Mouse (Mus musculus) ES-Bruce4 (cell line): ENCODE data around the gene Eif3b. TPM values are rescaled to one million over a fixed set of nuclear protein-coding genes. Genes with fewer than 3 reads are reported as not detected.
"Not testable (repeated sequence)": the region's sequence is repeated elsewhere in the genome, so short reads cannot be mapped to it uniquely, and the experiment has no call there.

Experiments used
- H3K27ac ChIP-seq: 2 replicates; pipeline ENCODE4 v1.5.1; 2012; ENCODE audit warnings: low read length, inconsistent platforms; ENCODE audit not compliant: insufficient read depth
- H3K27me3 ChIP-seq: 2 replicates; pipeline ENCODE4 v1.6.1; 2012; ENCODE audit warnings: mild to moderate bottlenecking, low read length, inconsistent platforms; ENCODE audit not compliant: control insufficient read depth, poor library complexity, insufficient read depth, severe bottlenecking
- H3K36me3 ChIP-seq: 2 replicates; pipeline ENCODE4 v1.6.1; 2012; ENCODE audit warnings: inconsistent platforms, mild to moderate bottlenecking, low read length, moderate library complexity; ENCODE audit not compliant: control insufficient read depth, poor library complexity, insufficient read depth, severe bottlenecking
- H3K4me1 ChIP-seq: one replicate; pipeline ENCODE4 v1.8.1; 2011; ENCODE audit warnings: low read length; ENCODE audit not compliant: control insufficient read depth, insufficient read depth
- H3K4me3 ChIP-seq: 2 replicates; pipeline ENCODE4 v1.5.1; 2011; ENCODE audit warnings: low read depth, mild to moderate bottlenecking, low read length
- H3K9ac ChIP-seq: 2 replicates; pipeline ENCODE4 v1.6.1; 2012; ENCODE audit warnings: low read depth, mild to moderate bottlenecking, inconsistent platforms; ENCODE audit not compliant: poor library complexity, severe bottlenecking
- H3K9me3 ChIP-seq: replicated peaks from 2 replicates; pipeline ENCODE4 v1.6.1; 2012; ENCODE audit warnings: mild to moderate bottlenecking, low read length, inconsistent platforms; ENCODE audit not compliant: control insufficient read depth, poor library complexity, insufficient read depth, severe bottlenecking
- CTCF ChIP-seq: IDR thresholded peaks from one replicate; pipeline ENCODE4 v1.8.1; 2011; ENCODE audit warnings: low read depth, low read length
- EP300 ChIP-seq: IDR thresholded peaks from 2 replicates; pipeline ENCODE4 v1.6.1; 2011; ENCODE audit warnings: low read depth, low read length; ENCODE audit not compliant: insufficient read depth
- POLR2A ChIP-seq: IDR thresholded peaks from one replicate; pipeline ENCODE4 v1.8.1; 2011; ENCODE audit warnings: low read length; ENCODE audit not compliant: insufficient read depth
- polyA plus RNA-seq: library from polyadenylated mRNA; stranded (reverse); fragments of >200 nt; gene quantifications from 2 replicates; pipeline ENCODE4 v1.2.4, GENCODE M21; 2011; ENCODE audit warnings: low read depth; ENCODE audit not compliant: missing spikeins, insufficient read depth, insufficient read length

Gene Eif3b
- polyA plus RNA-seq, 1 experiment, result 283 TPM

DNA sequence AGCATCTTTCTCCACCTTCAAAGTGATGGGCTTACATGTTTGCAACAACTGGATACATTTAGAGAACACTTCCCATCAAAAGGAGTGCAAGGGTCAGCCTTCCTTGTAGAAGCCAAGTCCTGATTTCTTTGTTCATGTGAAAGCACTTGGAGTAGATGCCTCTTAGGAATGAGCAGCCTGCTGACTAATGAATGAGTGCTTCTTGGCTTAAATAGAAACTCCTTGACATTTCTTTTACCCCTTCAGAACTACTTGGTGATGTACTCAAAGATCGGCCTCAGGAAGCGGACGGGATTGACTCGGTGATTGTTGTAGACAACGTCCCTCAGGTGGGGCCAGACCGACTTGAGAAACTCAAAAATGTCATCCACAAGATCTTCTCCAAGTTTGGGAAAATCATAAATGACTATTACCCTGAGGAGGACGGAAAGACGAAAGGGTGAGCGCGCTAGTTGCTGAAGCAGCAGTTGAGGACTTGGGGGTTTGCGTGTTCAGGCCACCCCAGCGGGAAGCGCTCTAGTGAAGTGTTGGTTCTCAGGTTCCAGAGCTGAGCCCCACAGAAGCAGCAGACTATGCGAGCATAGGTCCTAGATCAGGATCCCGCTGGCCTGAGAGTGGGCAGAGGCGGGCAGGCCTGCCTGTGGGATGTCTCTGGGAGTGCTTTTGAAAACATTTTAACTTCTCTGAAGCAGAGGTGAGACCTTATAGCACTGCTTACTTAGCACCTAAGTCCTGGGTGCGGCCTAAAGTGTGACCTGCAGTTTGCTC lies 6.1 kb downstream of the Eif3b start:
- H3K36me3 ChIP-seq, result peaks cover 39% of the 10 kb centered on the region
- no peak for TF ChIP-seq EP300
- no peak for TF ChIP-seq CTCF
- no peak for TF ChIP-seq POLR2A

DNA sequence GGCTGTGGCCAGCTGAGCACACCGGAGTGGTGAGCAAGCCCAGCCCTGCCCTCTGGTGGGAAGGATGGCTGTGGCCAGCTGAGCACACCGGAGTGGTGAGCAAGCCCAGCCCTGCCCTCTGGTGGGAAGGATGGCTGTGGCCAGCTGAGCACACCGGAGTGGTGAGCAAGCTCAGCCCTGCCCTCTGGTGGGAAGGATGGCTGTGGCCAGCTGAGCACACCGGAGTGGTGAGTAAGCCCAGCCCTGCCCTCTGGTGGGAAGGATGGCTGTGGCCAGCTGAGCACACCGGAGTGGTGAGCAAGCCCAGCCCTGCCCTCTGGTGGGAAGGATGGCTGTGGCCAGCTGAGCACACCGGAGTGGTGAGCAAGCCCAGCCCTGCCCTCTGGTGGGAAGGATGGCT lies 20.0 kb downstream of the Eif3b start:
- not testable (repeated sequence) for H3K9me3 ChIP-seq, H3K27ac ChIP-seq, H3K4me3 ChIP-seq, H3K27me3 ChIP-seq, H3K9ac ChIP-seq, H3K4me1 ChIP-seq
- TF ChIP-seq CTCF, result peak; percentile 32
- peaks cover 54% of the 10 kb centered on the region for H3K36me3 ChIP-seq

More for the DNA sequence above, 6.1 kb downstream of the Eif3b start:
- Histone ChIP-seq H3K9me3 (no peaks in the 10 kb centered on the region), H3K27me3 (no peaks in the 10 kb centered on the region), H3K4me1 (no peaks in the 10 kb centered on the region), H3K4me3 (no peak overlapping the region), H3K9ac (no peak overlapping the region), H3K27ac (no peak overlapping the region)

GRCm38 (mm10) chr5:140441406-140441805 lies 22.3 kb downstream of the Eif3b start:
- peaks cover 43% of the 10 kb centered on the region for H3K36me3 ChIP-seq
- TF ChIP-seq EP300, result no peak
- no peak for TF ChIP-seq POLR2A
- TF ChIP-seq CTCF, result no peak
- no peaks in the 10 kb centered on the region for H3K27me3 ChIP-seq
- no peak overlapping the region for H3K4me3 ChIP-seq
- peaks cover 6% of the 10 kb centered on the region for H3K4me1 ChIP-seq
- no peak overlapping the region for H3K27ac ChIP-seq
- H3K9ac ChIP-seq, result no peak overlapping the region
- H3K9me3 ChIP-seq, result no peaks in the 10 kb centered on the region

- Histone ChIP-seq H3K27ac (peak overlapping the region; percentile 65), H3K9me3 (no peaks in the 10 kb centered on the region), H3K27me3 (no peaks in the 10 kb centered on the region), H3K4me1 (peaks cover 6% of the 10 kb centered on the region), H3K4me3 (no peak overlapping the region), H3K36me3 (peaks cover 30% of the 10 kb centered on the region), H3K9ac (no peak overlapping the region)
- TF ChIP-seq CTCF (no peak), POLR2A (no peak), EP300 (peak; percentile 88)
Measured at GRCm38 (mm10) chr5:140444012-140444411, 24.9 kb downstream of the Eif3b start.

GRCm38 (mm10) chr5:140445345-140445744 lies 26.2 kb downstream of the Eif3b start, which contains the start of gene Gm4869:
Gene Gm4869 (plus strand): TSS chr5:140445645.
- peaks cover 25% of the 10 kb centered on the region for H3K36me3 ChIP-seq
- peaks cover 6% of the 10 kb centered on the region for H3K4me1 ChIP-seq
- no peaks in the 10 kb centered on the region for H3K27me3 ChIP-seq
- H3K27ac ChIP-seq, result peak within 1 kb of the TSS; percentile 65
- TF ChIP-seq POLR2A (no peak), CTCF (no peak), EP300 (no peak)
- H3K9ac ChIP-seq, result no peak within 1 kb of the TSS
- H3K9me3 ChIP-seq, result no peaks in the 10 kb centered on the region
- no peak within 1 kb of the TSS for H3K4me3 ChIP-seq

- Histone ChIP-seq H3K4me3 (no peak overlapping the region), H3K4me1 (peaks cover 6% of the 10 kb centered on the region), H3K9ac (no peak overlapping the region), H3K36me3 (peaks cover 24% of the 10 kb centered on the region), H3K9me3 (no peaks in the 10 kb centered on the region), H3K27me3 (no peaks in the 10 kb centered on the region), H3K27ac (no peak overlapping the region)
- TF ChIP-seq CTCF (no peak), POLR2A (no peak), EP300 (no peak)
Measured at GRCm38 (mm10) chr5:140446054-140446453, 26.9 kb downstream of the Eif3b start.
